Mouse (Mus musculus): Measurements from ENCODE around the gene Intu. TPM values are rescaled to one million over a fixed set of nuclear protein-coding genes. Genes with fewer than 3 reads are reported as not detected.

The Intu gene
- polyA plus RNA-seq, 1 experiment, result 2.2 TPM

DNA sequence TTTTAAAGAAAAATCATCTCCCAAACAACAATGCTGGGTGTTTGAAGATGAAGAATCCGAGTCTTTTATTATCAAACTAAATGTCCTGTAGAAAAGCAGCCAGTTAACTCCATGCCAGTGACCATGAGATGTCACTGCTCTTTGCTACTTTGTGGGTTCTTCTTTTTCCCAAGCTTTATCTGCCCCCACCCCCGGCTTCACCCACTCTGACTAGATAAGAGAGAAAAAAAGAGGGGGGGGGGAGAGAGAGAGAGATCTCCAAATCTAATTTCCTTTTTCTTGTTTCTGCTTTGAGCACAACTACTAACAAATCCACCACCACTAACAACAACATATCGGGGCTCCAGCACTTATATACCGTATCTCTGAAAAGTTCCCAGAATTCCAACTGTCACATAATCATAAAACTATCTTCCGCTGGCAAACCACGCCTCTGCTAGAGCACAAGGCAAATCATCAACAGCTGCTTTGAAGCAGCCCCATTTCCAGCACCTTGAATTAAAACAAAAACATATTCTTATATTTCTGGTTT is 207.4 kb downstream of the Intu start:
- no peak for TF ChIP-seq POLR2A (IDR thresholded peaks at IDR 0.05; ENCODE audit: control insufficient read depth, low read depth, low read length)
- no peak for TF ChIP-seq CTCF (IDR thresholded peaks at IDR 0.05; ENCODE audit: control insufficient read depth, insufficient read depth, insufficient replicate concordance, low read depth, low read length)
- no peaks in the 10 kb centered on the region for H3K27me3 ChIP-seq (ENCODE audit: control insufficient read depth, insufficient read depth, low read length)
- H3K36me3 ChIP-seq (ENCODE audit: control insufficient read depth, insufficient read depth, low read length), result no peaks in the 10 kb centered on the region
- H3K4me1 ChIP-seq (ENCODE audit: control insufficient read depth, insufficient read depth, low read length), result no peaks in the 10 kb centered on the region
- no peak overlapping the region for H3K4me3 ChIP-seq (ENCODE audit: control insufficient read depth, low read depth, low read length)
- H3K27ac ChIP-seq (ENCODE audit: control insufficient read depth, insufficient read depth, low read depth, low read length), result no peak overlapping the region

DNA sequence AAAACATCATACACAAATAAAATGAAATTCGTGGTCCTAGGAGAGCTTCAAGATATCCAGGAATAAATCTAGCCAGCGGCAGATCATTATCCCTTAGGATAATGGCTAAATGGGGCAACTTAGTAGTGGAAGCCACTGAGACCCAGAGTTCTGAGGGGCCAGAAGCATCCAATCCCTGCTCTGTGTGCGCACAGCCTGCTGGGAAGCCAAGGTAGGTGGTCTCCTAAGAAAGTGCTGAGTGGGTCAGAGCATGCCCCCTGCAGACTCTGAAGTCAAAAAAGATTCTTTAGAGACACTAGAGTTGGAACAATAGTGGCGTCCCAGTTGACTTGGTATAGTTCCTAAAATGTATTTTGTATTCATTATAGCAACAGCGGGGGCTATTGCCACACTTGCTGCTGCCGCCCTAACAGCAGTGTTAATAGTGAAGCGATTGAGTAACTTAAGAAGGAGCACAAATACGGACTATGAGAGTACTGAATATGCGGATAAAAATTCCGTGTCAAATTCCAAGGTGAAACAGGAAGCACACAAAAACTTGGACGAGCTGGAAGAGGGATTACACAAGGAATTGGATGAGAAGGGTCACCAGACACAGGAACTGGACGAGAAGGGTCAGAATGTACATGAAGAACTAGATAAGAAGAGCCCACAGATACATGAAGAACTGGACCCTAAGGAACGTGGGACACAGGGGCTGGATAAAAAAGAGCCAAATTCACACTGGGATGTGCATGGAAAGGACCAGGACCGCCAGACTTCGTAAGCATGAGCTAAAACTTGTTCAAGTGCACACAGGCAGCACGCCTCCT is 213.1 kb downstream of the Intu start, which contains the start of gene Hspa4l:
Gene Hspa4l, plus strand, starts transcription at position 472 of the 812 bp plus-strand sequence.
- Histone ChIP-seq H3K36me3 (ENCODE audit: control insufficient read depth, insufficient read depth, low read length) (no peaks in the 10 kb centered on the region; the same call in 1 of the 2 replicates), H3K27ac (ENCODE audit: control insufficient read depth, insufficient read depth, low read depth, low read length) (peak within 1 kb of the TSS; percentile 99), H3K4me1 (ENCODE audit: control insufficient read depth, insufficient read depth, low read length) (peaks cover 6% of the 10 kb centered on the region), H3K27me3 (ENCODE audit: control insufficient read depth, insufficient read depth, low read length) (no peaks in the 10 kb centered on the region), H3K4me3 (ENCODE audit: control insufficient read depth, low read depth, low read length) (peak within 1 kb of the TSS; percentile 97)
- no peak for TF ChIP-seq CTCF (IDR thresholded peaks at IDR 0.05; ENCODE audit: control insufficient read depth, insufficient read depth, insufficient replicate concordance, low read depth, low read length)
- no peak for TF ChIP-seq POLR2A (IDR thresholded peaks at IDR 0.05; ENCODE audit: control insufficient read depth, low read depth, low read length)

DNA sequence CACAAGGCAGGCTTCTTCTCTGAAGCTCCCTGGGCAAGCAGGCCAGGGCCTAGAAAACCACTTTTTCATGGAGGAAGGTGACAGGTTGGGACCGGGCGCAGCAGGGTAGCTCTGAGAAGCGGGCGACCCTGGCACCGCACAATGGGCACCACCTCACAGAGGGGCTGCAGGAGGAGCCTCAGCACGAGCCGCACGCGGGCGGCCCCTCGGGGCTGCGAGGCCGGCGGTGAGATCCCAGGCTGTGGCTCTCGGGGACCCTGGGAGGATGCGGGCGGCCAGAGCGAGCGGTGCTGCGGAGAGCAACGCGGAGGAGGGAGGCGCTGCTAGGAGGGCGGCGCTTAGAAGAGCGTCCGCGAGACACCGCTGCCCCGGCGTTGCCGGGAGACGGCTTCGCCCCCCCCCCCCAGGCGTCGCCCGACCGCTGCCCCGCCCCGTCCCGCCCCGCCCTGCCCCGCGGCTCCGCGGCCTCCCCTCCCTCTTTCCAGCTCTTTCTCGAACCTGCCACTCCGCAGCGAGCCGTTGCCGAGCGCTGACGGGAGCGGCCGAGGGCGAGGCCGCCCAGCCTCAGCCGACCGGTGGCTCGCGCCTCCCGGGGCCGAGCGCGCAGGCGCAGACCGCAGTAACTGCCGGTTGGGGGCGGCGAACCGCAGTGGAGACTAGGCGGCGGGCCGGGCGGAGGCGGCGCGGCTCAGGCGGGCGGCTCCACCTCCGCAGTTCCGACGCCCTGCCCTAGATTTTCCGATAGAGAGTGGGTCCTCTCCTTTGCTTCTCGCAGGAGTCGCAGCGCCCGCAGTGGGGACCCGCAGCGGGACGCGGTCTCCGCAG is 214.0 kb downstream of the Intu start:
- Histone ChIP-seq H3K4me3 (ENCODE audit: control insufficient read depth, low read depth, low read length) (peak overlapping the region; percentile 97), H3K36me3 (ENCODE audit: control insufficient read depth, insufficient read depth, low read length) (no peaks in the 10 kb centered on the region; the same call in 1 of the 2 replicates), H3K27ac (ENCODE audit: control insufficient read depth, insufficient read depth, low read depth, low read length) (peak overlapping the region; percentile 99), H3K27me3 (ENCODE audit: control insufficient read depth, insufficient read depth, low read length) (no peaks in the 10 kb centered on the region), H3K4me1 (ENCODE audit: control insufficient read depth, insufficient read depth, low read length) (peaks cover 6% of the 10 kb centered on the region)
- TF ChIP-seq CTCF (IDR thresholded peaks at IDR 0.05; ENCODE audit: control insufficient read depth, insufficient read depth, insufficient replicate concordance, low read depth, low read length) (no peak), POLR2A (IDR thresholded peaks at IDR 0.05; ENCODE audit: control insufficient read depth, low read depth, low read length) (peak; percentile 79)

DNA sequence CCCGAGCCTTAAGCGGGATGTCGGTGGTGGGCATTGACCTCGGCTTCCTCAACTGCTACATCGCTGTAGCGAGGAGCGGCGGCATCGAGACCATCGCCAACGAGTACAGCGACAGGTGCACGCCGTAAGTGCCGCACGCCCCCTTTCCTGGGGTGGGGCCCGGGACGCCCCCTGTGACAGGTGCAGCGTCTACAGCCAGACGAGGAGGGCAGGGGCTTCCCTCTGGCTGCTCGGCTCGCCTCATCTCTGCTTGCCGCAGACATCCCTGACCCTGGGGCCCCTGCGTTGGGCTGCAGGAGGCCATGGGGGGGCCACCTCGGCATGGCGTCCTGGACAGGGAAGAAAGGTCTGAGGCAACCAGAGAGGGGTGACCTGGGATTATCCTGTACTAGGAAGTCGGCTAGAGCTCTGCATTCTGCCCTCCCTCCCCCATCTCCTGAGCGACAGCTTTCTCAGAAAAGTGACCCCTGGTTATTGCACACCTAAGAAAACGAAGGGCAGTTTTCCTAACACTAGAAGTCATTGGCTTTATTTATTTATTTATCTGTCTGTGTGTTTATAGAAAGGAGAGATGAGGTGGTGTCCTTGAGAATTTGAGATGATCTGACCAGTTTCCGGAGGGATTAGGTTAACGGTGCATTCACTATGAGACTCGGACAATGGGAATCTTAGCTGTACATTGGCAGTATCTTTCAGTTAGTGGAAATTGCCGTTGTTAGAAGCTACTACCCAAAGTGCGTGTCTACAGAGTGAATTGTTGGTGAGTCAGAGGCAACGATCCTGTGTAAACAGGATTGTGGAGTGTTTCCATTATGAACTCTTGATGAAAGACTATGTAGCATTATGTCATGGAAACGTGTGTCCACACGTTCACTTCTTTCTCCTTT is 214.8 kb downstream of the Intu start:
- peak overlapping the region; percentile 97 for H3K4me3 ChIP-seq (ENCODE audit: control insufficient read depth, low read depth, low read length)
- no peak for TF ChIP-seq CTCF (IDR thresholded peaks at IDR 0.05; ENCODE audit: control insufficient read depth, insufficient read depth, insufficient replicate concordance, low read depth, low read length)
- peak; percentile 2; the same call in 1 of the 2 replicates for TF ChIP-seq POLR2A (IDR thresholded peaks at IDR 0.05; ENCODE audit: control insufficient read depth, low read depth, low read length)
- H3K36me3 ChIP-seq (ENCODE audit: control insufficient read depth, insufficient read depth, low read length), result no peaks in the 10 kb centered on the region; the same call in 1 of the 2 replicates
- H3K27ac ChIP-seq (ENCODE audit: control insufficient read depth, insufficient read depth, low read depth, low read length), result peak overlapping the region; percentile 99
- peaks cover 6% of the 10 kb centered on the region for H3K4me1 ChIP-seq (ENCODE audit: control insufficient read depth, insufficient read depth, low read length)
- H3K27me3 ChIP-seq (ENCODE audit: control insufficient read depth, insufficient read depth, low read length), result no peaks in the 10 kb centered on the region

Other genes with a start within 250 kb of the Intu start
- gene Slc25a31, start 177.6 kb downstream of the Intu start, polyA plus RNA-seq (2012; rRNA removed), result 25.2 and 30.0 TPM in 2 replicates
- gene Hspa4l, start 213.2 kb downstream of the Intu start, polyA plus RNA-seq (2012; rRNA removed), result 216 and 222 TPM in 2 replicates

Data from testis, adult 2 months (tissue).